13 mouse cellular contexts compared by ENCODE assay signal in the genomic region with DNA sequence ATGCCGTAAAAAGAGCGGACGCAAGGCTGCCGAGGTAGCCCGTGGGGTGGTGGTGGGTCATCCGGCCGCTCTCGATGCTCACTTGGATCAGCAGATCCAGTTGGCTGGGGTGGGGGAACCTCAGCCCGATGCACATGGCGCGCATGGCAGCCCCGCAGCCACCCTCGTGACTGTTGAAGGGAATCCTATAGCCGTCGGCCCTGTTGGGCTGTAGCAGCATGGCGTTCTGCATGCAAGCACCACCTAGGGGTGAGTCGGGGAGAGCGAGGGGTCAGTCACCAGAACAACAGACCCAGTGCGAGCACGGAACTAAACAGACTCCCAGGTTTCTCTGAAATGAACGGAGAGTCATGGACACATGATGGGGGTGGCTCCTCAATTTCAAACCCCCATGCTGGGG. TPM values are rescaled to one million over a fixed set of nuclear protein-coding genes. Genes with fewer than 3 reads are reported as not detected.
"Had no signal": no experiment of that assay in that cellular context is flagged by ENCODE, and none has a peak within 500 bp of the region (broad histone marks: within the 10 kb centered on the region; RNA-seq: fewer than 3 reads in every experiment).

No protein-coding gene starts in this region.

- H3K27me3 ChIP-seq: limb, embryonic 15.5 days; liver, embryonic 15.5 days; lung, embryonic 15.5 days; stomach, embryonic 15.5 days had no signal

- H3K27ac ChIP-seq: limb, embryonic 15.5 days; liver, embryonic 15.5 days; lung, embryonic 15.5 days; stomach, embryonic 15.5 days had no signal

- DNase-seq: kidney, adult 18-20 months; kidney, postnatal 25 days; layer of hippocampus, adult 9-11 months; layer of hippocampus, postnatal 36 days; right cerebral cortex, postnatal 14 days; thymus, adult 2 months; thymus, postnatal 25 days had no signal

- H3K4me2 ChIP-seq: limb, embryonic 15.5 days; liver, embryonic 15.5 days; lung, embryonic 15.5 days; stomach, embryonic 15.5 days had no signal

- H3K4me3 ChIP-seq: limb, embryonic 15.5 days; liver, embryonic 15.5 days; lung, embryonic 15.5 days; stomach, embryonic 15.5 days had no signal

- H3K9ac ChIP-seq: limb, embryonic 15.5 days; liver, embryonic 15.5 days; lung, embryonic 15.5 days; stomach, embryonic 15.5 days had no signal

- H3K9me3 ChIP-seq: limb, embryonic 15.5 days; liver, embryonic 15.5 days; lung, embryonic 15.5 days; stomach, embryonic 15.5 days had no signal

- ATAC-seq: midbrain, embryonic 16.5 days had no signal

RNA-seq across cellular contexts. Expression of gene Pla1a, which starts 14.4 kb away (rescaled TPM):
- total RNA-seq: megakaryocyte progenitor cell, adult 5-6 weeks had no signal
